Mouse (Mus musculus) MEL (cell line): Measurements from ENCODE around the gene Cblb. TPM values are rescaled to one million over a fixed set of nuclear protein-coding genes. Genes with fewer than 3 reads are reported as not detected.

Experiments
- DNase-seq: peaks from one replicate; pipeline ENCODE4 v3.0.0; 2011; ENCODE audit warnings: low read depth, low spot score
- H3K27ac ChIP-seq: 2 replicates; pipeline ENCODE4 v1.5.1; 2012; ENCODE audit warnings: low read depth, mild to moderate bottlenecking, control low read depth, low read length, moderate library complexity; ENCODE audit not compliant: control insufficient read depth
- H3K27me3 ChIP-seq, 2 experiments: fragments of 150-350 bp in 1 of 2; sonication (generic) in 1 of 2; 2 replicates each; pipeline ENCODE4 v1.6.1; 2012; ENCODE audit warnings: low read length in 2 of 2, mild to moderate bottlenecking in 2 of 2, improper control_type of control experiment in 1 of 2, moderate library complexity in 1 of 2; ENCODE audit not compliant: insufficient read depth in 2 of 2, control insufficient read depth in 1 of 2
- H3K36me3 ChIP-seq, 2 experiments: 2 replicates each; pipeline ENCODE4 v1.6.1; 2012 to 2014; ENCODE audit warnings: low read length in 2 of 2, improper control_type of control experiment in 1 of 2, inconsistent platforms in 1 of 2, mild to moderate bottlenecking in 1 of 2; ENCODE audit not compliant: insufficient read depth in 2 of 2, control insufficient read depth in 1 of 2
- H3K4me1 ChIP-seq, 2 experiments: fragments of 150-350 bp in 1 of 2; sonication (generic) in 1 of 2; 2 replicates each; pipeline ENCODE4 v1.6.1; 2012; ENCODE audit warnings: low read length in 2 of 2, improper control_type of control experiment in 1 of 2, mild to moderate bottlenecking in 1 of 2; ENCODE audit not compliant: insufficient read depth in 2 of 2, control insufficient read depth in 1 of 2
- H3K4me3 ChIP-seq, 2 experiments: fragments of 150-350 bp in 1 of 2; sonication (generic) in 1 of 2; 2 replicates each; pipeline ENCODE4 v1.5.1; 2012; ENCODE audit warnings: low read depth in 2 of 2, low read length in 2 of 2, mild to moderate bottlenecking in 2 of 2, moderate library complexity in 2 of 2, control low read depth in 1 of 2, improper control_type of control experiment in 1 of 2; ENCODE audit not compliant: control insufficient read depth in 1 of 2, insufficient read depth in 1 of 2
- H3K79me2 ChIP-seq: 2 replicates; pipeline ENCODE4 v1.6.1; 2012; ENCODE audit warnings: mild to moderate bottlenecking, low read length, moderate library complexity; ENCODE audit not compliant: control insufficient read depth, poor library complexity, insufficient read depth
- H3K9ac ChIP-seq: 2 replicates; pipeline ENCODE4 v1.6.1; 2012; ENCODE audit warnings: low read depth, mild to moderate bottlenecking, control low read depth, low read length, moderate library complexity; ENCODE audit not compliant: control insufficient read depth, poor library complexity, severe bottlenecking
- H3K9me3 ChIP-seq: fragments of 150-350 bp; sonication (generic); replicated peaks from 2 replicates; pipeline ENCODE4 v1.6.1; 2012; ENCODE audit warnings: mild to moderate bottlenecking, low read length, improper control_type of control experiment, moderate library complexity; ENCODE audit not compliant: insufficient read depth
- CHD1 ChIP-seq: IDR thresholded peaks from 2 replicates; pipeline ENCODE4 v1.6.1; 2012; ENCODE audit warnings: low read depth, mild to moderate bottlenecking, inconsistent platforms, low read length, improper control_type of control experiment
- HCFC1 ChIP-seq: IDR thresholded peaks from 2 replicates; pipeline ENCODE4 v1.6.1; 2012; ENCODE audit warnings: low read depth, mild to moderate bottlenecking, inconsistent platforms, low read length, improper control_type of control experiment, moderate library complexity
- JUND ChIP-seq: IDR thresholded peaks from 2 replicates; pipeline ENCODE4 v1.6.1; 2011; ENCODE audit warnings: low read depth, mild to moderate bottlenecking, improper control_type of control experiment, low read length
- KAT2A ChIP-seq: conservative IDR thresholded peaks from 2 replicates; pipeline ENCODE4 v1.6.1; 2012; ENCODE audit warnings: low read depth, low read length, improper control_type of control experiment, inconsistent platforms
- MAFK ChIP-seq: IDR thresholded peaks from 2 replicates; pipeline ENCODE4 v1.6.1; 2011; ENCODE audit warnings: low read depth, mild to moderate bottlenecking, low read length, improper control_type of control experiment, borderline replicate concordance
- MAX ChIP-seq: IDR thresholded peaks from 2 replicates; pipeline ENCODE4 v1.6.1; 2011; ENCODE audit warnings: low read length, improper control_type of control experiment
- MEF2A ChIP-seq: IDR thresholded peaks from 2 replicates; pipeline ENCODE4 v1.6.1; 2014; ENCODE audit warnings: low read depth, mild to moderate bottlenecking, inconsistent platforms, low read length, improper control_type of control experiment; ENCODE audit not compliant: poor library complexity, insufficient replicate concordance, severe bottlenecking; ENCODE audit errors: extremely low read depth
- MXI1 ChIP-seq: IDR thresholded peaks from 2 replicates; pipeline ENCODE4 v1.6.1; 2011; ENCODE audit warnings: mild to moderate bottlenecking, low read depth, low read length, improper control_type of control experiment
- MYB ChIP-seq: IDR thresholded peaks from 2 replicates; pipeline ENCODE4 v1.6.1; 2011; ENCODE audit warnings: mild to moderate bottlenecking, low read depth, low read length, improper control_type of control experiment
- MYC ChIP-seq: IDR thresholded peaks from 2 replicates; pipeline ENCODE4 v1.6.1; 2011; ENCODE audit warnings: low read depth, mild to moderate bottlenecking, low read length, improper control_type of control experiment, moderate library complexity
- NELFE ChIP-seq: IDR thresholded peaks from 2 replicates; pipeline ENCODE4 v1.6.1; 2011; ENCODE audit warnings: low read depth, low read length, improper control_type of control experiment
- NRF1 ChIP-seq: IDR thresholded peaks from 2 replicates; pipeline ENCODE4 v1.6.1; 2014; ENCODE audit warnings: low read depth, mild to moderate bottlenecking, inconsistent platforms, low read length, improper control_type of control experiment, moderate library complexity; ENCODE audit not compliant: poor library complexity, insufficient read depth, severe bottlenecking
- POLR2A ChIP-seq, 2 experiments: IDR thresholded peaks; 2 replicates each; pipeline ENCODE4 v1.6.1; 2011 to 2012; ENCODE audit warnings: low read length in 2 of 2, mild to moderate bottlenecking in 2 of 2, control low read depth in 1 of 2, improper control_type of control experiment in 1 of 2, low read depth in 1 of 2, moderate library complexity in 1 of 2; ENCODE audit not compliant: control insufficient read depth in 1 of 2, insufficient read depth in 1 of 2, poor library complexity in 1 of 2
- POLR2AphosphoS5 ChIP-seq: IDR thresholded peaks from 2 replicates; pipeline ENCODE4 v1.6.1; 2012; ENCODE audit warnings: low read depth, borderline replicate concordance, mild to moderate bottlenecking, inconsistent platforms, low read length, moderate library complexity, mixed read lengths
- RAD21 ChIP-seq: IDR thresholded peaks from 2 replicates; pipeline ENCODE4 v1.6.1; 2011; ENCODE audit warnings: mild to moderate bottlenecking, low read depth, low read length, improper control_type of control experiment
- SIN3A ChIP-seq: IDR thresholded peaks from 2 replicates; pipeline ENCODE4 v1.6.1; 2012; ENCODE audit warnings: low read length, improper control_type of control experiment, inconsistent platforms
- TAL1 ChIP-seq: IDR thresholded peaks from 2 replicates; pipeline ENCODE4 v1.6.1; 2012; ENCODE audit warnings: mild to moderate bottlenecking, inconsistent platforms, low read length, moderate library complexity, mixed read lengths
- TCF12 ChIP-seq: IDR thresholded peaks from 2 replicates; pipeline ENCODE4 v1.6.1; 2014; ENCODE audit warnings: low read depth, mild to moderate bottlenecking, inconsistent platforms, low read length, improper control_type of control experiment, moderate library complexity
- USF1 ChIP-seq: IDR thresholded peaks from 2 replicates; pipeline ENCODE4 v1.6.1; 2014; ENCODE audit warnings: low read depth, mild to moderate bottlenecking, inconsistent platforms, low read length, improper control_type of control experiment, moderate library complexity
- USF2 ChIP-seq, 2 experiments: IDR thresholded peaks; 2 replicates each; pipeline ENCODE4 v1.6.1; 2011 to 2012; ENCODE audit warnings: improper control_type of control experiment in 2 of 2, low read length in 2 of 2, borderline replicate concordance in 1 of 2, inconsistent platforms in 1 of 2, low read depth in 1 of 2, mild to moderate bottlenecking in 1 of 2; ENCODE audit not compliant: insufficient read depth in 1 of 2
- ZC3H11A ChIP-seq: IDR thresholded peaks from 2 replicates; pipeline ENCODE4 v1.6.1; 2012; ENCODE audit warnings: low read depth, mild to moderate bottlenecking, inconsistent platforms, low read length, improper control_type of control experiment
- ZNF384 ChIP-seq: IDR thresholded peaks from 2 replicates; pipeline ENCODE4 v1.6.1; 2012; ENCODE audit warnings: low read depth, mild to moderate bottlenecking, inconsistent platforms, low read length, improper control_type of control experiment
- polyA plus RNA-seq, 2 experiments: library from polyadenylated mRNA; stranded (reverse) in 1 of 2; unstranded in 1 of 2; fragments of >175 nt in 1 of 2; fragments of >200 nt in 1 of 2; gene quantifications; 2 replicates each; pipeline versions ENCODE4 v1.2.1 to v1.2.4; 2012; ENCODE audit warnings: low replicate concordance in 2 of 2, low read depth in 1 of 2; ENCODE audit not compliant: insufficient read length in 2 of 2, insufficient read depth in 1 of 2, missing spikeins in 1 of 2
- total RNA-seq: library from RNA; depleted of rRNA; stranded (reverse); fragments of 300-350 nt; gene quantifications from 2 replicates; pipeline ENCODE4 v1.2.3, GENCODE M21; 2012

Gene Cblb
- total and polyA plus RNA-seq, 3 experiments, result 1.5 to 5.7 TPM; not detected in 1

- Histone ChIP-seq H3K27me3 (no peaks in the 10 kb centered on the region), H3K9me3 (no peaks in the 10 kb centered on the region)
- TF ChIP-seq MYC, result no peak
- TF ChIP-seq MAFK, result no peak
- no peak for TF ChIP-seq SIN3A
- TF ChIP-seq RAD21, result no peak
- TF ChIP-seq USF1, result no peak
- no peak for TF ChIP-seq JUND
- TF ChIP-seq TAL1, result no peak
- TF ChIP-seq KAT2A, result no peak
- no peak for TF ChIP-seq MAX
- no peak for TF ChIP-seq USF2 (IDR thresholded peaks at IDR 0.05; ENCODE audit: borderline replicate concordance in 1 of 2, insufficient read depth in 1 of 2, low read depth in 1 of 2, low read length in 2 of 2)
- TF ChIP-seq MXI1, result no peak
- no peak for TF ChIP-seq NELFE
- TF ChIP-seq MYB, result no peak
- TF ChIP-seq MEF2A, result no peak
These were observed 21.7 kb downstream of the Cblb start for GRCm38 (mm10) chr16:52052734-52053133.

DNA sequence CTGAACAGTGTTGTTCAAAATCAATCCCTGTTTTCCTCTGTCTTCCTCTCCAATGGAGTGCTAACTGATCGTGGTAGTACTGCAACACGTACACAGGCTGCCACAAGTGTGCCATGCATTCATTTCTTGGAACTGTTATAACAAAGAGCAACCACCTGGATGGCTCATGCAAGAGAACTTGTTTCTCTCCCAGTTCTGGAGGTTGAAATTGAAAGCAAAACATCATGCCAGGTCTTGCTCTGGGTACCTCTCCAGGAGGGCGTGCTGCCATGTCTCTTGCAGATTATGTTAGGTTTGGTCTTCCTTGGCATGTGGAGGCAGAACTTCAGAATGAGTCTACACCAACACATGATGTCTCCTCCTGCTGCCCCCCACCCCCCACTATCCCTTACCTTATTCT is 24.2 kb downstream of the Cblb start:
- no peaks in the 10 kb centered on the region for H3K27me3 ChIP-seq
- TF ChIP-seq TAL1, result no peak
- TF ChIP-seq TCF12, result no peak
- TF ChIP-seq NRF1, result no peak
- no peak for TF ChIP-seq HCFC1
- TF ChIP-seq POLR2A (IDR thresholded peaks at IDR 0.05; ENCODE audit: control insufficient read depth in 1 of 2, insufficient read depth in 1 of 2, low read depth in 1 of 2, low read length in 2 of 2, poor library complexity in 1 of 2), result no peak
- TF ChIP-seq ZC3H11A, result no peak
- no peak for TF ChIP-seq CHD1
- no peak for TF ChIP-seq ZNF384
- TF ChIP-seq POLR2AphosphoS5, result no peak
- TF ChIP-seq, all 39 proteins: peak for 0
- Histone ChIP-seq H3K9me3 (no peaks in the 10 kb centered on the region), H3K9ac (no peak overlapping the region), H3K27ac (no peak overlapping the region), H3K79me2 (no peaks in the 10 kb centered on the region; the same call in 1 of the 2 replicates), H3K4me1 (peaks cover 10 to 11% of the 10 kb centered on the region in 2 experiments), H3K36me3 (peaks cover 0 to 15% of the 10 kb centered on the region in 2 experiments; a peak in 2 of 4 replicates), H3K4me3 (no peak overlapping the region)
- DNase-seq, result no peak

More at GRCm38 (mm10) chr16:52052734-52053133, 21.7 kb downstream of the Cblb start:
- H3K4me1 ChIP-seq, result peaks cover 8 to 12% of the 10 kb centered on the region in 2 experiments
- H3K79me2 ChIP-seq, result no peaks in the 10 kb centered on the region
- DNase-seq, result no peak
- H3K27ac ChIP-seq, result no peak overlapping the region
- H3K9ac ChIP-seq, result no peak overlapping the region
- peaks cover 0 to 11% of the 10 kb centered on the region in 2 experiments; a peak in 2 of 4 replicates for H3K36me3 ChIP-seq
- no peak overlapping the region for H3K4me3 ChIP-seq
